Mouse (Mus musculus): Measurements from ENCODE around the gene Rxfp4.

GRCm38 (mm10) chr3:88604863-88605262, 48.1 kb downstream of the Rxfp4 start:
- no peak for TF ChIP-seq EP300 (IDR thresholded peaks at IDR 0.05; ENCODE audit: low read depth)
- TF ChIP-seq CTCF (IDR thresholded peaks at IDR 0.05; ENCODE audit: low read depth), result no peak
